Mouse (Mus musculus) midbrain, postnatal 0 days (tissue): Measurements from ENCODE around the gene Trat1. TPM values are rescaled to one million over a fixed set of nuclear protein-coding genes. Genes with fewer than 3 reads are reported as not detected.

Experiments
- ATAC-seq: fragments of 200-750 bp; cut with Nextera tagmentation; 2 replicates; pipeline ENCODE4 v1.8.0; 2017; ENCODE audit warnings: moderate number of reproducible peaks, mild to moderate bottlenecking, moderate TSS enrichment, moderate library complexity; ENCODE audit not compliant: low FRiP score
- DNase-seq: peaks from one replicate; pipeline ENCODE4 v3.0.0-alpha.2; 2015; ENCODE audit warnings: low spot score
- H3K27ac ChIP-seq: fragments of 300-500 bp; sonication (generic); 2 replicates; pipeline ENCODE4 v1.5.1; 2014; ENCODE audit warnings: low read depth, mild to moderate bottlenecking, low read length, mixed read lengths
- H3K27me3 ChIP-seq: fragments of 300-500 bp; sonication (generic); 2 replicates; pipeline ENCODE4 v1.6.1; 2014; ENCODE audit warnings: low read length, control low read depth, mixed read lengths; ENCODE audit not compliant: insufficient read depth
- H3K36me3 ChIP-seq: fragments of 300-500 bp; sonication (generic); 2 replicates; pipeline ENCODE4 v1.6.1; 2014; ENCODE audit warnings: low read length, control low read depth, mixed read lengths; ENCODE audit not compliant: insufficient read depth
- H3K4me1 ChIP-seq: fragments of 300-500 bp; sonication (generic); 2 replicates; pipeline ENCODE4 v1.6.1; 2014; ENCODE audit warnings: mild to moderate bottlenecking, control low read depth, antibody characterized with exemption, low read length, mixed read lengths; ENCODE audit not compliant: insufficient read depth
- H3K4me2 ChIP-seq: fragments of 300-500 bp; sonication (generic); 2 replicates; pipeline ENCODE4 v1.6.1; 2014; ENCODE audit warnings: low read depth, mild to moderate bottlenecking, low read length, mixed read lengths; ENCODE audit not compliant: poor library complexity, severe bottlenecking
- H3K4me3 ChIP-seq: fragments of 300-500 bp; sonication (generic); 2 replicates; pipeline ENCODE4 v1.5.1; 2014; ENCODE audit warnings: low read depth, mild to moderate bottlenecking, low read length, moderate library complexity
- H3K9ac ChIP-seq: fragments of 300-500 bp; sonication (generic); replicated peaks from 2 replicates; pipeline ENCODE4 v1.6.1; 2014; ENCODE audit warnings: mild to moderate bottlenecking, low read length, moderate library complexity, mixed read lengths; ENCODE audit not compliant: poor library complexity, severe bottlenecking
- H3K9me3 ChIP-seq: fragments of 300-500 bp; sonication (generic); 2 replicates; pipeline ENCODE4 v1.6.1; 2016; ENCODE audit warnings: low read length, control low read depth
- CTCF ChIP-seq: IDR thresholded peaks from 2 replicates; pipeline ENCODE4 v1.5.1; 2016; ENCODE audit warnings: antibody characterized with exemption, mild to moderate bottlenecking
- WGBS: fragments of 180-500 bp; shearing (Covaris S2); extraction: QIAGEN DNeasy Blood & Tissue Kit; methylation state at CpG from one replicate; pipeline ENCODE4 v1.1.7; 2014; 5-methylcytosine and 5-hydroxymethylcytosine counted together
- polyA plus RNA-seq: library from polyadenylated mRNA; unstranded; fragments of >200 nt; fragmentation: Nextera tagmentation; extraction: Ambion mirVana; gene quantifications from 2 replicates; pipeline ENCODE4 v1.2.1, GENCODE M21; 2015
- total RNA-seq: library from RNA; depleted of rRNA; stranded (reverse); fragments of >200 nt; gene quantifications from 2 replicates; pipeline ENCODE4 v1.2.3, GENCODE M21; 2014

Gene Trat1
- total and polyA plus RNA-seq, 2 experiments from 2014 or later, result 0.11 TPM; not detected in 1

- WGBS, result 74% methylated on average over 1 of the region's 1 CpGs
- DNase-seq (no peak), ATAC-seq (no peak)
- H3K27ac ChIP-seq, result no peak overlapping the region
- H3K4me2 ChIP-seq, result no peak overlapping the region
- H3K36me3 ChIP-seq, result no peaks in the 10 kb centered on the region
- no peaks in the 10 kb centered on the region for H3K4me1 ChIP-seq
- no peak for TF ChIP-seq CTCF
- H3K27me3 ChIP-seq, result no peaks in the 10 kb centered on the region
- H3K4me3 ChIP-seq, result no peak overlapping the region
- no peaks in the 10 kb centered on the region for H3K9me3 ChIP-seq
- no peak overlapping the region for H3K9ac ChIP-seq
Measured at GRCm38 (mm10) chr16:48805412-48805811, 33.6 kb upstream of the Trat1 start.

DNA sequence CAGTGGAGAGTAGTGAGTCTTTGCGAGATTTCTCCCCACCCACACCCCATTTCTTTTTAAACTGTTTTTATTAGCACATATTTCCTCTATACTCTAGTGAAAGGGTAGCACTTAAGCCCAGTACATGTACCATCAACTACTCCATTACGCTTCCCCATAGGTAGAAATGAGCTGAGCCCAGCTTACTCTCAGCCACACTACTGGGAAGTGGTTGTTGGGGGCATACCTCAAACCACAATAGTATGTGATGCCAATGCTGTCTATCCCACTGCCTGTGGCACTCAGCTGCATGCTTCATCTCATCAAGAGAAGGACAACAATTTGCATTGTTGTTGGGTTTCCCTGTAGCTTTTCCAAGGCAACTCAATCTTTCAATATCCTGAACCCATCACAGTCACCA is 29.1 kb upstream of the Trat1 start:
- ATAC-seq (no peak), DNase-seq (no peak)
- Histone ChIP-seq H3K4me2 (no peak overlapping the region), H3K4me1 (no peaks in the 10 kb centered on the region), H3K27ac (no peak overlapping the region), H3K36me3 (no peaks in the 10 kb centered on the region), H3K27me3 (no peaks in the 10 kb centered on the region), H3K4me3 (no peak overlapping the region), H3K9ac (no peak overlapping the region), H3K9me3 (no peaks in the 10 kb centered on the region)
- no peak for TF ChIP-seq CTCF
- 95% methylated on average over 2 of the region's 2 CpGs for WGBS

DNA sequence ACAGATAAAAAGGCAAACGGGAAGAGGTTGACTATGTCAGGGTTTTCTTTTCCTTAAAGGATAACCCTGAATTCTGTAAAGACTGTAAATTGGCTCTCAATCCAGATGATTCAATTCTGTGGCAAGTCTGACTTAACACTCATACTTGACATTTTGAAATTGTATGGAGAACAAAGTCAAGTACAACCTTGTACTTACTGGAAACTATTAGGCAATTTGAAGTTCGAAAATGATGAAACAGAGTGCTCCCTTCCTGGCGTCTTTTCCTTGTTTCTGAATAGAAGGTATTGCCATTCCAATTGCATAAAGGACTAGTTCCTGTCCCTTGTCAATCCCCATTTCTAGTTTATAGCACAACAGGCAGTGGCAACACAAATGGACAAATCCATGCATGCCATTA is 27.6 kb upstream of the Trat1 start:
- Histone ChIP-seq H3K9me3 (no peaks in the 10 kb centered on the region), H3K4me2 (no peak overlapping the region), H3K4me1 (no peaks in the 10 kb centered on the region), H3K36me3 (no peaks in the 10 kb centered on the region), H3K27ac (no peak overlapping the region), H3K4me3 (no peak overlapping the region), H3K27me3 (no peaks in the 10 kb centered on the region), H3K9ac (no peak overlapping the region)
- DNase-seq (no peak), ATAC-seq (no peak)
- WGBS, result 83% methylated on average over 3 of the region's 3 CpGs
- TF ChIP-seq CTCF, result no peak

GRCm38 (mm10) chr16:48798285-48798684 is 26.5 kb upstream of the Trat1 start:
- 71% methylated on average over 3 of the region's 3 CpGs for WGBS
- Histone ChIP-seq H3K4me2 (no peak overlapping the region), H3K9me3 (no peaks in the 10 kb centered on the region), H3K27ac (no peak overlapping the region), H3K36me3 (no peaks in the 10 kb centered on the region), H3K9ac (no peak overlapping the region), H3K27me3 (no peaks in the 10 kb centered on the region), H3K4me1 (no peaks in the 10 kb centered on the region), H3K4me3 (no peak overlapping the region)
- TF ChIP-seq CTCF, result no peak
- no peak for ATAC-seq
- DNase-seq, result no peak

GRCm38 (mm10) chr16:48788704-48789185 is 16.9 kb upstream of the Trat1 start:
- Histone ChIP-seq H3K36me3 (no peaks in the 10 kb centered on the region), H3K4me1 (no peaks in the 10 kb centered on the region), H3K4me3 (no peak overlapping the region), H3K9ac (no peak overlapping the region), H3K9me3 (no peaks in the 10 kb centered on the region), H3K4me2 (no peak overlapping the region), H3K27me3 (no peaks in the 10 kb centered on the region), H3K27ac (no peak overlapping the region)
- DNase-seq (no peak), ATAC-seq (no peak)
- TF ChIP-seq CTCF, result no peak
- 82% methylated on average over 4 of the region's 4 CpGs for WGBS

DNA sequence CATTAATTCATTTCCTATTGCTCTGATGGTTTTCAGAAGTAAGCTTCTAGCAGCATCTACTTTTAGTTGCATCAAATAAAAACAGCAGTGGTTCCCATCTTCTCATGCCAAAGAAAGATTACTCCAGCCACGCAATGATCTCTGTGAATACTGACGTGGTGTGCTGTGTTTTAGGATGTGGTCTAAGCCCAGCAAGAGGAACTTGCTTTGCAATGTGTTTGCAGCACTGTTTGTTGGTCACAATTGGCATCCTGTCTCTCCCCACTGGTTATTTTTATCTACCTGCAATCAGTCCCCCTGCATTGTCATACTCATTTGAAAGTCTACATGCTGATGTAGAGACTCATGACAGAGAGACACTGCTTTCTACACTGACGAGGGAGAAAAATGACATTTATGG is 14.4 kb upstream of the Trat1 start:
- TF ChIP-seq CTCF, result no peak
- H3K4me1 ChIP-seq, result no peaks in the 10 kb centered on the region
- no peaks in the 10 kb centered on the region for H3K27me3 ChIP-seq
- H3K9me3 ChIP-seq, result no peaks in the 10 kb centered on the region
- H3K9ac ChIP-seq, result no peak overlapping the region
- no peak overlapping the region for H3K4me2 ChIP-seq
- ATAC-seq (no peak), DNase-seq (no peak)
- no peaks in the 10 kb centered on the region for H3K36me3 ChIP-seq
- no peak overlapping the region for H3K27ac ChIP-seq
- 84% methylated on average over 3 of the region's 3 CpGs for WGBS
- H3K4me3 ChIP-seq, result no peak overlapping the region
